Mouse (Mus musculus) forebrain, embryonic 11.5 days (tissue): ENCODE data around the gene 2610528J11Rik. TPM values are rescaled to one million over a fixed set of nuclear protein-coding genes. Genes with fewer than 3 reads are reported as not detected.
A peak's percentile ranks its signal among the peaks of the same experiment; 100 is the strongest.
"Not testable (repeated sequence)": the region's sequence is repeated elsewhere in the genome, so short reads cannot be mapped to it uniquely, and the experiment has no call there.

Experiments
- ATAC-seq: fragments of 200-750 bp; cut with Nextera tagmentation; replicated peaks from 2 replicates; pipeline ENCODE4 v1.8.0; 2017; ENCODE audit warnings: moderate TSS enrichment; ENCODE audit not compliant: low FRiP score
- DNase-seq: peaks from one replicate; pipeline ENCODE4 v3.0.0-alpha.2; 2017; ENCODE audit warnings: low spot score
- H3K27ac ChIP-seq: fragments of 300-500 bp; sonication (generic); 2 replicates; pipeline ENCODE4 v1.5.1; 2014; ENCODE audit warnings: low read depth, low read length
- H3K27me3 ChIP-seq: fragments of 300-500 bp; sonication (generic); 2 replicates; pipeline ENCODE4 v1.6.1; 2014; ENCODE audit warnings: mild to moderate bottlenecking, low read length, mixed read lengths; ENCODE audit not compliant: control insufficient read depth, insufficient read depth
- H3K36me3 ChIP-seq: fragments of 300-500 bp; sonication (generic); 2 replicates; pipeline ENCODE4 v1.6.1; 2014; ENCODE audit warnings: mild to moderate bottlenecking, low read length, moderate library complexity, mixed read lengths; ENCODE audit not compliant: control insufficient read depth, insufficient read depth
- H3K4me1 ChIP-seq: fragments of 300-500 bp; sonication (generic); replicated peaks from 2 replicates; pipeline ENCODE4 v1.6.1; 2014; ENCODE audit warnings: low read length, mixed read lengths; ENCODE audit not compliant: control insufficient read depth, insufficient read depth
- H3K4me2 ChIP-seq: fragments of 300-500 bp; sonication (generic); 2 replicates; pipeline ENCODE4 v1.6.1; 2014; ENCODE audit warnings: low read depth, mild to moderate bottlenecking, low read length, moderate library complexity, mixed read lengths; ENCODE audit not compliant: severe bottlenecking
- H3K4me3 ChIP-seq: fragments of 300-500 bp; sonication (generic); 2 replicates; pipeline ENCODE4 v1.5.1; 2014; ENCODE audit warnings: low read depth, low read length
- H3K9ac ChIP-seq: fragments of 300-500 bp; sonication (generic); 2 replicates; pipeline ENCODE4 v1.6.1; 2014; ENCODE audit warnings: low read length
- H3K9me3 ChIP-seq: fragments of 300-500 bp; sonication (generic); 2 replicates; pipeline ENCODE4 v1.6.1; 2016; ENCODE audit warnings: low read length, mixed read lengths; ENCODE audit not compliant: control insufficient read depth
- WGBS: fragments of 180-500 bp; shearing (Covaris S2); extraction: QIAGEN DNeasy Blood & Tissue Kit; methylation state at CpG from one replicate; pipeline ENCODE4 v1.1.7; 2014; 5-methylcytosine and 5-hydroxymethylcytosine counted together
- polyA plus RNA-seq: library from polyadenylated mRNA; unstranded; fragments of >200 nt; fragmentation: Nextera tagmentation; extraction: Ambion mirVana; gene quantifications from 2 replicates; pipeline ENCODE4 v1.2.1, GENCODE M21; 2014

2610528J11Rik gene
- polyA plus RNA-seq, 1 experiment from 2014 or later = 0.71 TPM

GRCm38 (mm10) chr4:118544441-118545127 is 17.8 kb downstream of the 2610528J11Rik start:
- no peak for DNase-seq
- H3K27me3 ChIP-seq = peaks cover 2% of the 10 kb centered on the region
- H3K27ac ChIP-seq = no peak overlapping the region
- no peaks in the 10 kb centered on the region for H3K9me3 ChIP-seq
- H3K4me2 ChIP-seq = peak overlapping the region; percentile 58; the same call in 1 of the 2 replicates
- no peak for ATAC-seq
- H3K36me3 ChIP-seq = no peaks in the 10 kb centered on the region
- 76% methylated on average over 14 of the region's 14 CpGs for WGBS
- H3K9ac ChIP-seq = no peak overlapping the region
- H3K4me3 ChIP-seq = no peak overlapping the region
- peaks cover 2% of the 10 kb centered on the region; the same call in 1 of the 2 replicates for H3K4me1 ChIP-seq

GRCm38 (mm10) chr4:118547424-118548129 is 20.8 kb downstream of the 2610528J11Rik start:
- not testable (repeated sequence) for H3K27ac ChIP-seq, H3K4me2 ChIP-seq, DNase-seq, H3K9ac ChIP-seq, H3K27me3 ChIP-seq, ATAC-seq, H3K4me1 ChIP-seq, H3K4me3 ChIP-seq, H3K9me3 ChIP-seq, H3K36me3 ChIP-seq
- WGBS = 89% methylated on average over 22 of the region's 23 CpGs

GRCm38 (mm10) chr4:118548130-118548480 is 21.3 kb downstream of the 2610528J11Rik start:
- DNase-seq = peak; percentile 90

GRCm38 (mm10) chr4:118553039-118553649 is 26.3 kb downstream of the 2610528J11Rik start:
- H3K4me2 ChIP-seq = no peak overlapping the region
- H3K27ac ChIP-seq = no peak overlapping the region
- H3K36me3 ChIP-seq = no peaks in the 10 kb centered on the region
- no peak overlapping the region for H3K9ac ChIP-seq
- no peaks in the 10 kb centered on the region for H3K4me1 ChIP-seq
- 81% methylated on average over 3 of the region's 3 CpGs for WGBS
- ATAC-seq (no peak), DNase-seq (no peak)
- no peaks in the 10 kb centered on the region for H3K27me3 ChIP-seq
- H3K9me3 ChIP-seq = no peaks in the 10 kb centered on the region
- no peak overlapping the region for H3K4me3 ChIP-seq

More at GRCm38 (mm10) chr4:118548130-118548480, 21.3 kb downstream of the 2610528J11Rik start:
- WGBS = 87% methylated on average over 10 of the region's 10 CpGs
- not testable (repeated sequence) for H3K4me3 ChIP-seq, H3K27ac ChIP-seq, H3K4me1 ChIP-seq, H3K9me3 ChIP-seq, H3K27me3 ChIP-seq, ATAC-seq, H3K4me2 ChIP-seq, H3K9ac ChIP-seq, H3K36me3 ChIP-seq

- Histone ChIP-seq H3K4me2 (no peak overlapping the region), H3K9ac (no peak overlapping the region), H3K9me3 (no peaks in the 10 kb centered on the region), H3K4me1 (no peaks in the 10 kb centered on the region), H3K27me3 (no peaks in the 10 kb centered on the region), H3K36me3 (no peaks in the 10 kb centered on the region), H3K4me3 (no peak overlapping the region), H3K27ac (no peak overlapping the region)
- DNase-seq (no peak), ATAC-seq (no peak)
- WGBS = 70% methylated on average over 13 of the region's 13 CpGs
Measured at GRCm38 (mm10) chr4:118564062-118564925, 37.5 kb downstream of the 2610528J11Rik start.

- Histone ChIP-seq H3K4me3 (no peak overlapping the region), H3K4me2 (no peak overlapping the region), H3K27ac (no peak overlapping the region), H3K27me3 (no peaks in the 10 kb centered on the region; the same call in 1 of the 2 replicates), H3K9ac (no peak overlapping the region), H3K4me1 (no peaks in the 10 kb centered on the region), H3K9me3 (no peaks in the 10 kb centered on the region), H3K36me3 (no peaks in the 10 kb centered on the region)
- no peak; the same call in 1 of the 2 replicates for ATAC-seq
- no peak for DNase-seq
- no CpG with 5 or more reads among the region's 3 CpGs for whole genome bisulfite sequencing
Measured at GRCm38 (mm10) chr4:118564926-118565279, 38.1 kb downstream of the 2610528J11Rik start.

GRCm38 (mm10) chr4:118566161-118566676 is 39.4 kb downstream of the 2610528J11Rik start:
- no peak overlapping the region for H3K27ac ChIP-seq
- H3K27me3 ChIP-seq = no peaks in the 10 kb centered on the region; the same call in 1 of the 2 replicates
- 33% methylated on average over 7 of the region's 7 CpGs for WGBS
- H3K36me3 ChIP-seq = no peaks in the 10 kb centered on the region
- no peaks in the 10 kb centered on the region for H3K4me1 ChIP-seq
- no peaks in the 10 kb centered on the region for H3K9me3 ChIP-seq
- DNase-seq = peak; percentile 70
- H3K4me2 ChIP-seq = no peak overlapping the region
- no peak overlapping the region for H3K9ac ChIP-seq
- no peak for ATAC-seq
- no peak overlapping the region for H3K4me3 ChIP-seq

GRCm38 (mm10) chr4:118568709-118569108 is 41.9 kb downstream of the 2610528J11Rik start:
- ATAC-seq = no peak
- H3K4me2 ChIP-seq = no peak overlapping the region
- H3K27ac ChIP-seq = no peak overlapping the region
- H3K4me1 ChIP-seq = no peaks in the 10 kb centered on the region
- WGBS = 76% methylated on average over 10 of the region's 10 CpGs
- H3K9me3 ChIP-seq = no peaks in the 10 kb centered on the region
- no peaks in the 10 kb centered on the region for H3K36me3 ChIP-seq
- no peaks in the 10 kb centered on the region; the same call in 1 of the 2 replicates for H3K27me3 ChIP-seq
- H3K9ac ChIP-seq = no peak overlapping the region
- no peak overlapping the region for H3K4me3 ChIP-seq
- no peak for DNase-seq
